Mouse (Mus musculus): ENCODE measurements around the gene Apbb1ip. TPM values are rescaled to one million over a fixed set of nuclear protein-coding genes. Genes with fewer than 3 reads are reported as not detected.

Gene Apbb1ip
- total RNA-seq, 1 experiment from 2014 or later = 22.7 TPM

DNA sequence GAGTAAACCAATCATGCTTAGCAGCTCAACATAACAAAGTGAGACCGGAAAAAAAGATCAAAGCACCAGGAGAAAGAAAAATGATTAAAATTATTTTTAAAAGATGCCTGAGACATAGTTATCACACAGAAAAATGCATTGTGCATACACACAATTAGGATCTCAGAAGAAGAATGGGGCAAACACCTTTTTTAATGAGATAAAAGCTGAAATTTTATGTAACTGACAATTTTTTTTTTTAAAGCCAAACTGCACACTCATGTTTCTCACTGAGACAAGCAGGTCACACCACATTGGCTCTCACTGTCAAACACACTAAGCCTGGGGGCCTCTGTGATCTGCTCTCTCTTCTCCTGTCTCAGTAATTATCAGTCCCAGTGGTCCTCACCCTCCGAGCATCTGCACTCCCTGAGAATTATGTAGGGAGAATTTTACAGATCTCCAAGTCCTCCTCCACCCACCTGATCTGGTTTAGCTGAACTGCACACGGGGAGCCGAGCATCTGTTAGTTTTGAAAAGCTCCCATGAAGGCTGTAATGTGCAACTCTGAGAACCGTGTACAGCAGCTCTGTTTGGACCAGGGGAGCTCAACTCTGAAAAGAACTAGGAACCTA is 9.0 kb upstream of the Apbb1ip start:
- ATAC-seq (replicated peaks in 1 of 2; ENCODE audit: insufficient read depth in 1 of 2, low FRiP score in 2 of 2, low TSS enrichment in 1 of 2, low read depth in 1 of 2, poor library complexity in 2 of 2, severe bottlenecking in 2 of 2) = no peak

- ATAC-seq (replicated peaks in 1 of 2; ENCODE audit: insufficient read depth in 1 of 2, low FRiP score in 2 of 2, low TSS enrichment in 1 of 2, low read depth in 1 of 2, poor library complexity in 2 of 2, severe bottlenecking in 2 of 2) = no peak
Observed at GRCm38 (mm10) chr2:22771311-22771710, 2.6 kb upstream of the Apbb1ip start.

DNA sequence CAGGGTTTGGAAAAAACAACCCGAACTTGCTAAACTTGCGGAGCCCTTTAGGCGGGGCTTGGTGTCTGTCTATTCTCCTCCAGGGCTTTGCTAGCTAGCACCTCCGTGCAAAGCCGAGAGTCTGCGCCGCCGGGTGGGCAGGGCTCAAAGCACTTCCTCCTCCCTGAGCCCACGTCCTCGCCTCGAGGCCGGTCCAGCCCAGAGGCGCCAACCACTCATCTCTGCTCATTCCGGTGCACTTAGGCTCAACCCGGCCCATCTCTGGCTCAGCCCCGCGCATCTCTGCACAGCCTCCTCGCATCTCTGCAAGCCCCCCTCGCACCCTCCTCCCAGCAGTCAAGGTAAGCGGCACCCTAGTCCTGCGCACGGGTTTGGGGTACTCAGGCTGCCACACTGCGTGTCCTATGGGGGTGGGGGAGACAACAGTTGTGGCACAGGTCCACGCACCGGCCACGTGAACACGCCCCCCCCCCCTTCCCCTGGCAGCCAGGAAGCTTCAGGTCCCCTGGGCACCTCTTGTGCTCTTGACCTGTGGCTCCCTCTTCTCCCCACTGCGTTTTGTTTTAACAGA is 372 bp downstream of the Apbb1ip start:
- ATAC-seq (replicated peaks in 1 of 2; ENCODE audit: insufficient read depth in 1 of 2, low FRiP score in 2 of 2, low TSS enrichment in 1 of 2, low read depth in 1 of 2, poor library complexity in 2 of 2, severe bottlenecking in 2 of 2) = peak; percentile 84 to 86

DNA sequence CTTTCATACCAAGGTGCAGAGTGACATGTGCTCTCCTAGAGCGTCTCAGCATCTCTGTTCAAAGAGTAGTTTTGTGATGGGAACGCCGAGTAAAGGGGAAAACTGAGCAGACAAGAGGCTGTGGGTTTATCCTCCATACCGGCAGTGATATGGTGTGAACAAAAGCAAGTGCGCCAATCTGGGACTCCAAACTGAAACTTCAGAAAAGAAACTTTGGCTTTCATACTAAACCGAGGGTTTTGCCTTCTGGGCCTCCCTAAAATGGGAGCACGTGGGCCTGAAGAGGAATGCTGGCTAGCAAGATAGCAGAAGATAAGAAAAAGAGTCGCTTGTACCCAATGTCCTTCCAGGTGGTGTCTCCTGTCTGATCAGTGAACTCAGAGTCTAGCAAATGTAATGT is 1.3 kb downstream of the Apbb1ip start:
- no peak for ATAC-seq (replicated peaks in 1 of 2; ENCODE audit: insufficient read depth in 1 of 2, low FRiP score in 2 of 2, low TSS enrichment in 1 of 2, low read depth in 1 of 2, poor library complexity in 2 of 2, severe bottlenecking in 2 of 2)

DNA sequence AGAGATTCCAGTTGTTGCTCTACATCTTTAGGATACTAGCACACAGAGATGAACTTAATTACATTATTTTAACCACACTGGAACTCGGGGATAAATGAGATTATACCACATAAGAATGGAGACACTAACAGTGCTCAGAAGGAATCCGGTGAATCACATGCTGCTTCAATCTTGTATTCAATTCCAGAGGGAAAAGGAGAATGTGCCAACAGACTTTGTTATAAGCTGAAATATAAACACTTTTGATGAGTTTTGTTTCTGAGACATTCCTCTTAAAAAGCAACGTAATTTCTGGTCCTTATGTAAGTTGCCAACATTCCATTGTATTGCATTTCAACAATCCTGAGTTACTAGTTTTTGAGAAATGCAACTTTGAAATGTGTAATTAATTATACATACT is 1.8 kb downstream of the Apbb1ip start:
- no peak for ATAC-seq (replicated peaks in 1 of 2; ENCODE audit: insufficient read depth in 1 of 2, low FRiP score in 2 of 2, low TSS enrichment in 1 of 2, low read depth in 1 of 2, poor library complexity in 2 of 2, severe bottlenecking in 2 of 2)

- no peak for ATAC-seq (replicated peaks in 1 of 2; ENCODE audit: insufficient read depth in 1 of 2, low FRiP score in 2 of 2, low TSS enrichment in 1 of 2, low read depth in 1 of 2, poor library complexity in 2 of 2, severe bottlenecking in 2 of 2)
Observed at GRCm38 (mm10) chr2:22776568-22777230, 2.8 kb downstream of the Apbb1ip start.

DNA sequence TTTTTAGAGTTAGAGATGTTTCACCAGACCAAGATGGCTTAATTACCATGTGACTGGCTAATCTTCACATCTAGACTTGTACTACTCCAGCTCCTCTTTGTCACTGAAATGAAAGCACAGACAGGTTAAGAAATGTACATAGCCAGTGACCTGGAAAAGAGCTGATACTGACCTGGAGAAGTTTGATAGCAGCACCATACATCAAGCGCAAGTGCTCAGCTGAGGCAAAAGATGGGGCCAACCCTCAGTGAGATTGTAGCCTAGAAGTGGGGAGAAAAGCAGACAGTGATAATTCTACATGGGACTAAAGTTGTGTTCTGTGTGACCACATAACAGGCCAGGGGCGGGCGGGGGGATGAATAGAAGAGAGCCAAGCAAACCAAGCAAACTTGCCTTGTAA is 3.9 kb downstream of the Apbb1ip start:
- ATAC-seq (replicated peaks in 1 of 2; ENCODE audit: insufficient read depth in 1 of 2, low FRiP score in 2 of 2, low TSS enrichment in 1 of 2, low read depth in 1 of 2, poor library complexity in 2 of 2, severe bottlenecking in 2 of 2) = no peak

GRCm38 (mm10) chr2:22780884-22781283 is 7.0 kb downstream of the Apbb1ip start:
- ATAC-seq (replicated peaks in 1 of 2; ENCODE audit: insufficient read depth in 1 of 2, low FRiP score in 2 of 2, low TSS enrichment in 1 of 2, low read depth in 1 of 2, poor library complexity in 2 of 2, severe bottlenecking in 2 of 2) = no peak

DNA sequence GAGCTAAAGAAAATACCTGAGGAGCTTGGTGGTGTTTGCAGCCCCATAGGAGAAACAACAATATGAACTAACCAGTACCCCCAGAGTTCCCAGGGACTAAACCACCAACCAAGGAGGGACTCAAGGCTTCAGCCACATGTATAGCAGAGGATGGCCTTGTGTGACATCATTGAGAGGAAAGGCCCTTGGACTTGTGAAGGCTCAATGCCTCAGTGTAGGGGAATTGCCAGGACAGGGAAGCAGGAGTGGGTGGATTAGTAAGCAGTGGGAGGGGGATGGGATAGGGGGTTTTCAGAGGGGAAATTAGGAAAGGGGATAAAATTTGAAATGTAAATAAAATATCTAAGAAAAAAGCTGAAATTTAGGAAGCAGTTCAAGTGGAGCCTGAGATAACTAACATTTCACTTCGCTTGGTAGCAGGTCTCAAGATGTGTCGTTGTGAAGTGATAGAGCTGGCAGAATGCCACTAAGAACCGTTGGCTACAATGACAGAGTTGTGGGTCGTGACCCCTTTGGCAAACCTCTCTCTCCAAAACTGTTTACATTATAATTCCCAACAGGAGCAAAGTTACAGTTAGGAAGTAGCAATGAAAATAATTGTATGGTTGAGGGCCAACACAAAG is 7.6 kb downstream of the Apbb1ip start:
- no peak for ATAC-seq (replicated peaks in 1 of 2; ENCODE audit: insufficient read depth in 1 of 2, low FRiP score in 2 of 2, low TSS enrichment in 1 of 2, low read depth in 1 of 2, poor library complexity in 2 of 2, severe bottlenecking in 2 of 2)

- ATAC-seq (replicated peaks in 1 of 2; ENCODE audit: insufficient read depth in 1 of 2, low FRiP score in 2 of 2, low TSS enrichment in 1 of 2, low read depth in 1 of 2, poor library complexity in 2 of 2, severe bottlenecking in 2 of 2) = no peak
Observed at GRCm38 (mm10) chr2:22782057-22782456, 8.2 kb downstream of the Apbb1ip start.

DNA sequence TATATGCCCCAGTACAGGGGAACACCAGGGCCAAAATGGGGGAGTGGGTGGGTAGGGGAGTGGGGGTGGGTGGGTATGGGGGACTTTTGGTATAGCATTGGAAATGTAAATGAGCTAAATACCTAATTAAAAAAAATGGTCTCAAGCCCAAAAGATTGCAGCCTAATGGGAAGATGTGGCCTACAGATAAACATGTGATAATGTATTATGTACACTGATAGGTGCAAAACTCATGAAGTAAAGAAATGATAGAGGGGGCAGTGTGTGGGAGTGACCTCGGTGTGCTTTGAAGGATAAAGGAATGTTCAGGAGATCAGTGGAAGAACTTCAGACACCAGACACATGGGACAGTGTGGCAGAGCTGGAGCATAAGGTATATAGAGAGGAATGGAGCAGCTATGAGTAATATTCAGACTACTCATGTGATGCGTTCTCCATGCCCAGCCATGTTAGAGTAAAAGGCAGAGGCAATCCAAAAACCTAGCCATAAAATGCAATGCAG is 9.3 kb downstream of the Apbb1ip start:
- no peak for ATAC-seq (replicated peaks in 1 of 2; ENCODE audit: insufficient read depth in 1 of 2, low FRiP score in 2 of 2, low TSS enrichment in 1 of 2, low read depth in 1 of 2, poor library complexity in 2 of 2, severe bottlenecking in 2 of 2)

GRCm38 (mm10) chr2:22784186-22784585 is 10.3 kb downstream of the Apbb1ip start:
- peak; percentile 92 to 93 for ATAC-seq (replicated peaks in 1 of 2; ENCODE audit: insufficient read depth in 1 of 2, low FRiP score in 2 of 2, low TSS enrichment in 1 of 2, low read depth in 1 of 2, poor library complexity in 2 of 2, severe bottlenecking in 2 of 2)

- peak in 1 of 2 experiments; percentile 18; a peak in 1 of 4 replicates for ATAC-seq (replicated peaks in 1 of 2; ENCODE audit: insufficient read depth in 1 of 2, low FRiP score in 2 of 2, low TSS enrichment in 1 of 2, low read depth in 1 of 2, poor library complexity in 2 of 2, severe bottlenecking in 2 of 2)
Observed at GRCm38 (mm10) chr2:22784771-22785170, 10.9 kb downstream of the Apbb1ip start.

GRCm38 (mm10) chr2:22788658-22789057 is 14.8 kb downstream of the Apbb1ip start:
- no peak for ATAC-seq (replicated peaks in 1 of 2; ENCODE audit: insufficient read depth in 1 of 2, low FRiP score in 2 of 2, low TSS enrichment in 1 of 2, low read depth in 1 of 2, poor library complexity in 2 of 2, severe bottlenecking in 2 of 2)

DNA sequence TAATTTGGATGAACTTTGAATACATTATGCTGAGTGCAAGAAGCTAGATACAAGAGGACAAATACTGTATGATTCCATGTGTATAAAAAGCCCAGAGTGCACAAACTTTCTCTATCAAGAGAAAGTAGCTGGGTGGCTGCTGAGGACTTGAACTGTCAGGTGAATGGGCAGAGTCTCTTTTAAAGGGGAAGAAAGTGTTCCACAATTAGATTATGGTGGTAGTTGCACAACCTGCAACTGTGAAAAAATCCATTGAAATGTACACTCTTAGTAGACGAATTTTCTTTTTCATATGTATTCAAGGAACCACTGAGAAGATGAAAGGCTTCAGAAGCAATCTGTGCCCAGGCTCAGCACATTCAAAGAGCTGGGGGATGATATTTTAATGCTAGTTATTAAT is 15.7 kb downstream of the Apbb1ip start:
- no peak for ATAC-seq (replicated peaks in 1 of 2; ENCODE audit: insufficient read depth in 1 of 2, low FRiP score in 2 of 2, low TSS enrichment in 1 of 2, low read depth in 1 of 2, poor library complexity in 2 of 2, severe bottlenecking in 2 of 2)

DNA sequence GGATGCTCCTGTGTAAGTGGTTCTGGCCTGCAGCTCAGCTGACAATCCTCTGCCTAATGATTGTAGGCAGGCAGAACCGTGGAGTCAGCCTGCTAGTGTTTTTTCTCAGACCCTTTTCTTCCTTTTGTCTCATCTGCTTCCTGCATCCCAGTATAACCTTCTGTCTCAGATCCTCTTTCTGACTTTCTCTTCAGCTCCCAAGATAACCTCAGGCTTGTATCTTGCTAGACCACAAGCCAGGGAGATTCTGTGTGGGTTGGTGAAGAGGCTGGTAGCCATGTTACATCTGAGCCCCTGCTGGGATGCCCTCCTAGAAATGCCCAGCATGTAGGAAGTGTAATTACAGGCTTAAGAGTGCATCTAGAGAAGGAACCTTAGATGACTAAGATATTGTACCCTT is 16.5 kb downstream of the Apbb1ip start:
- ATAC-seq (replicated peaks in 1 of 2; ENCODE audit: insufficient read depth in 1 of 2, low FRiP score in 2 of 2, low TSS enrichment in 1 of 2, low read depth in 1 of 2, poor library complexity in 2 of 2, severe bottlenecking in 2 of 2) = peak; percentile 66 to 67

DNA sequence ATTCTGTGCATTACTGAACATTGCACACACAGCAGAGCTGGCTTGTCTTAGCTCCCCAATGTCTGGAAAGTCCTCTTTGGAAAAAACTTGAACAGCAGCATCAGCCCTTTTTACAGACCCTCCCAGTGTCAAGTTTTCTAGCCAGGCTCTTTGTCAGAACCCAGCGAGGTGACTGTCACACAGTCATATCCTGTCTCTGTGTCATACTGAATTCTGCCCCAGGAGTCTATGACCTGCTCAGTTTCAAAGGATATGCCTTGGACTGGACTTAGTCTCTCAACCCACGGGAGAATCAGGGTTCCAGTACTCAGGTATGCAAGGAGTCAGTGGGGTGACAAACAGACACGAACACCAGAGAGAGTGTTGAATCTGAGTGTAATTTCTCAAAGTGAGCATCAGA is 21.2 kb downstream of the Apbb1ip start:
- ATAC-seq (replicated peaks in 1 of 2; ENCODE audit: insufficient read depth in 1 of 2, low FRiP score in 2 of 2, low TSS enrichment in 1 of 2, low read depth in 1 of 2, poor library complexity in 2 of 2, severe bottlenecking in 2 of 2) = no peak

GRCm38 (mm10) chr2:22796487-22796886 is 22.6 kb downstream of the Apbb1ip start:
- ATAC-seq (replicated peaks in 1 of 2; ENCODE audit: insufficient read depth in 1 of 2, low FRiP score in 2 of 2, low TSS enrichment in 1 of 2, low read depth in 1 of 2, poor library complexity in 2 of 2, severe bottlenecking in 2 of 2) = 0 out of 4 replicates have a peak, but pooled peaks of 1 of the 2 experiments have one; percentile 13
